Mouse (Mus musculus): ENCODE results near the gene Klk13. TPM values are rescaled to one million over a fixed set of nuclear protein-coding genes. Genes with fewer than 3 reads are reported as not detected.
A peak's percentile ranks its signal among the peaks of the same experiment; 100 is the strongest.
"Not testable (repeated sequence)": the region's sequence is repeated elsewhere in the genome, so short reads cannot be mapped to it uniquely, and the experiment has no call there.

The Klk13 gene
- not detected for total RNA-seq (2021)
- long read RNA-seq, experiment 1: 0 reads
- long read RNA-seq, experiment 2: 0 reads

- no peak for DNase-seq (ENCODE audit: low spot score in 2 of 2)
Observed at GRCm38 (mm10) chr7:43712267-43712666, at the start of gene Klk13. Klk13 (plus strand) TSS chr7:43712567.

GRCm38 (mm10) chr7:43662804-43663203 is 49.6 kb upstream of the Klk13 start:
- no peak for DNase-seq (ENCODE audit: low spot score in 2 of 2)

GRCm38 (mm10) chr7:43667221-43667620 is 45.1 kb upstream of the Klk13 start:
- not testable (repeated sequence) for DNase-seq (ENCODE audit: low spot score in 2 of 2)

GRCm38 (mm10) chr7:43668582-43668981 is 43.8 kb upstream of the Klk13 start:
- no peak for DNase-seq (ENCODE audit: low spot score in 2 of 2)

GRCm38 (mm10) chr7:43671064-43671808 is 41.1 kb upstream of the Klk13 start:
- DNase-seq (ENCODE audit: low spot score in 2 of 2): peak in 1 of 2 experiments; percentile 13

GRCm38 (mm10) chr7:43671809-43672580 is 40.4 kb upstream of the Klk13 start, which contains the start of gene Ctu1:
Ctu1 (plus strand) TSS chr7:43672016.
- DNase-seq (ENCODE audit: low spot score in 2 of 2): peak; percentile 85 to 96

GRCm38 (mm10) chr7:43672581-43673260 is 39.6 kb upstream of the Klk13 start:
- DNase-seq (ENCODE audit: low spot score in 2 of 2): no peak

- no peak for DNase-seq (ENCODE audit: low spot score in 2 of 2)
Observed at GRCm38 (mm10) chr7:43675091-43675490, 37.3 kb upstream of the Klk13 start.

- peak in 1 of 2 experiments; percentile 18 for DNase-seq (ENCODE audit: low spot score in 2 of 2)
Observed at GRCm38 (mm10) chr7:43678517-43678916, 33.9 kb upstream of the Klk13 start.

- peak; percentile 71 to 75 for DNase-seq (ENCODE audit: low spot score in 2 of 2)
Observed at GRCm38 (mm10) chr7:43680960-43681359, 31.4 kb upstream of the Klk13 start.

GRCm38 (mm10) chr7:43682511-43682910 is 29.9 kb upstream of the Klk13 start:
- not testable (repeated sequence) for DNase-seq (ENCODE audit: low spot score in 2 of 2)

- DNase-seq (ENCODE audit: low spot score in 2 of 2): no peak
Observed at GRCm38 (mm10) chr7:43685088-43685487, 27.3 kb upstream of the Klk13 start.

GRCm38 (mm10) chr7:43690118-43690517 is 22.2 kb upstream of the Klk13 start, which contains the start of gene Klk14:
Klk14 (plus strand) TSS chr7:43690418.
- no peak for DNase-seq (ENCODE audit: low spot score in 2 of 2)

- no peak for DNase-seq (ENCODE audit: low spot score in 2 of 2)
Observed at GRCm38 (mm10) chr7:43710031-43710430, 2.3 kb upstream of the Klk13 start.

- DNase-seq (ENCODE audit: low spot score in 2 of 2): no peak
Observed at GRCm38 (mm10) chr7:43712917-43713316, 550 bp downstream of the Klk13 start.

GRCm38 (mm10) chr7:43713741-43714351 is 1.5 kb downstream of the Klk13 start:
- DNase-seq (ENCODE audit: low spot score in 2 of 2): no peak

GRCm38 (mm10) chr7:43747788-43748187 is 35.4 kb downstream of the Klk13 start:
- DNase-seq (ENCODE audit: low spot score in 2 of 2): no peak

GRCm38 (mm10) chr7:43752806-43753205 is 40.4 kb downstream of the Klk13 start:
- DNase-seq (ENCODE audit: low spot score in 2 of 2): no peak

GRCm38 (mm10) chr7:43766484-43766883 is 54.1 kb downstream of the Klk13 start:
- no peak for DNase-seq (ENCODE audit: low spot score in 2 of 2)

GRCm38 (mm10) chr7:43768597-43768996 is 56.2 kb downstream of the Klk13 start, which contains the start of gene Klk12:
Klk12 (plus strand) TSS chr7:43768897.
- no peak for DNase-seq (ENCODE audit: low spot score in 2 of 2)

GRCm38 (mm10) chr7:43769636-43770035 is 57.3 kb downstream of the Klk13 start:
- DNase-seq (ENCODE audit: low spot score in 2 of 2): no peak

All from layer of hippocampus, postnatal 14 days (tissue).